In genomic region chr1:155415421-155415820, GRCm38 (mm10) we compare ENCODE assay signal across 9 mouse cellular contexts. TPM values are rescaled to one million over a fixed set of nuclear protein-coding genes. Genes with fewer than 3 reads are reported as not detected.
DNase-seq lines count a peak whose midpoint lies in the region; ATAC-seq lines count a peak whose summit lies in the region.
"Had no signal": no experiment of that assay in that cellular context is flagged by ENCODE, and none has a peak within 500 bp of the region (broad histone marks: within the 10 kb centered on the region; RNA-seq: fewer than 3 reads in every experiment).

No protein-coding gene starts in this region.

- H3K36me3 ChIP-seq in kidney, embryonic 15.5 days, result no peaks in the 10 kb centered on the region
- H3K36me3 ChIP-seq in embryonic facial prominence, embryonic 14.5 days (ENCODE audit: control insufficient read depth, insufficient read depth, low read length), result no peaks in the 10 kb centered on the region
- H3K36me3 ChIP-seq in hindbrain, embryonic 12.5 days, result 0 out of 2 replicates have a peak, but pooled peaks cover 3% of the 10 kb centered on the region
- no peaks in the 10 kb centered on the region for H3K36me3 ChIP-seq in midbrain, embryonic 15.5 days (replicated peaks)

- no peak for DNase-seq in kidney, postnatal 25 days
- no peak for DNase-seq in embryonic facial prominence, embryonic 14.5 days (ENCODE audit: low spot score)
- DNase-seq in thymus, postnatal 10 days (ENCODE audit: low spot score in 2 of 2), result no peak
- DNase-seq in urinary bladder, postnatal 25 days (ENCODE audit: low spot score), result no peak
- DNase-seq: lung, adult 2 months had no signal

- H3K4me1 ChIP-seq in kidney, embryonic 15.5 days, result peaks cover 9% of the 10 kb centered on the region
- H3K4me1 ChIP-seq in embryonic facial prominence, embryonic 14.5 days (ENCODE audit: control insufficient read depth, insufficient read depth, low read length), result no peaks in the 10 kb centered on the region
- peaks cover 7% of the 10 kb centered on the region for H3K4me1 ChIP-seq in hindbrain, embryonic 12.5 days
- peaks cover 21% of the 10 kb centered on the region for H3K4me1 ChIP-seq in midbrain, embryonic 15.5 days

- H3K4me2 ChIP-seq in kidney, embryonic 15.5 days, result 0 out of 2 replicates have a peak overlapping the region, but pooled peaks have one; percentile 14
- peak overlapping the region; percentile 23; the same call in 1 of the 2 replicates for H3K4me2 ChIP-seq in embryonic facial prominence, embryonic 14.5 days (ENCODE audit: low read depth, low read length)
- H3K4me2 ChIP-seq in hindbrain, embryonic 12.5 days (replicated peaks), result peak overlapping the region; percentile 62
- peak overlapping the region; percentile 48 for H3K4me2 ChIP-seq in midbrain, embryonic 15.5 days

- no peak overlapping the region for H3K27ac ChIP-seq in kidney, embryonic 15.5 days
- no peak overlapping the region for H3K27ac ChIP-seq in embryonic facial prominence, embryonic 14.5 days (replicated peaks; ENCODE audit: low read depth, low read length)
- no peak overlapping the region for H3K27ac ChIP-seq in hindbrain, embryonic 12.5 days
- H3K27ac ChIP-seq in midbrain, embryonic 15.5 days, result peak overlapping the region; percentile 67

- H3K4me3 ChIP-seq in kidney, embryonic 15.5 days (replicated peaks), result no peak overlapping the region; the same call in 1 of the 2 replicates
- H3K4me3 ChIP-seq in embryonic facial prominence, embryonic 14.5 days (ENCODE audit: low read depth, low read length), result no peak overlapping the region
- H3K4me3 ChIP-seq in hindbrain, embryonic 12.5 days, result peak overlapping the region; percentile 93
- peak overlapping the region; percentile 61 for H3K4me3 ChIP-seq in midbrain, embryonic 15.5 days

- H3K9ac ChIP-seq in kidney, embryonic 15.5 days, result no peak overlapping the region
- H3K9ac ChIP-seq in embryonic facial prominence, embryonic 14.5 days (ENCODE audit: low read depth, low read length), result no peak overlapping the region
- peak overlapping the region; percentile 43 for H3K9ac ChIP-seq in hindbrain, embryonic 12.5 days
- H3K9ac ChIP-seq in midbrain, embryonic 15.5 days, result peak overlapping the region; percentile 40

- no peak for ATAC-seq in kidney, embryonic 15.5 days (replicated peaks; ENCODE audit: low FRiP score)
- ATAC-seq in embryonic facial prominence, embryonic 14.5 days (ENCODE audit: low read depth), result no peak
- ATAC-seq in hindbrain, embryonic 12.5 days (ENCODE audit: low FRiP score), result no peak
- no peak for ATAC-seq in midbrain, embryonic 15.5 days (replicated peaks)
- ATAC-seq in inflammation-experienced regulatory T-cells, adult 6 months, result no peak

- H3K9me3 ChIP-seq in kidney, embryonic 15.5 days (replicated peaks), result no peaks in the 10 kb centered on the region
- H3K9me3 ChIP-seq in embryonic facial prominence, embryonic 14.5 days (ENCODE audit: control insufficient read depth, low read length), result no peaks in the 10 kb centered on the region
- H3K9me3 ChIP-seq in hindbrain, embryonic 12.5 days (replicated peaks), result no peaks in the 10 kb centered on the region
- H3K9me3 ChIP-seq in midbrain, embryonic 15.5 days, result no peaks in the 10 kb centered on the region

- no peaks in the 10 kb centered on the region for H3K27me3 ChIP-seq in kidney, embryonic 15.5 days
- H3K27me3 ChIP-seq in embryonic facial prominence, embryonic 14.5 days (replicated peaks; ENCODE audit: control insufficient read depth, insufficient read depth, low read length), result no peaks in the 10 kb centered on the region
- no peaks in the 10 kb centered on the region for H3K27me3 ChIP-seq in hindbrain, embryonic 12.5 days
- H3K27me3 ChIP-seq in midbrain, embryonic 15.5 days (replicated peaks), result no peaks in the 10 kb centered on the region

- 19% methylated on average over 4 of the region's 4 CpGs for WGBS in kidney, embryonic 15.5 days
- WGBS in embryonic facial prominence, embryonic 14.5 days, result 57% methylated on average over 4 of the region's 4 CpGs
- 53% methylated on average over 4 of the region's 4 CpGs for WGBS in hindbrain, embryonic 12.5 days
- 28% methylated on average over 4 of the region's 4 CpGs for WGBS in midbrain, embryonic 15.5 days

RNA-seq across cellular contexts. Expression of gene Xpr1, which starts 1.8 kb away (rescaled TPM):
- polyA plus RNA-seq in kidney, embryonic 15.5 days (2015; fragmentation: Nextera tagmentation; extraction: Ambion mirVana), result 10.5 and 13.3 TPM in 2 replicates
- polyA plus RNA-seq in embryonic facial prominence, embryonic 14.5 days (2014; fragmentation: Nextera tagmentation; extraction: Ambion mirVana), result 5.3 and 5.6 TPM in 2 replicates
- 29.3 and 31.1 TPM in 2 replicates for polyA plus RNA-seq in hindbrain, embryonic 12.5 days (2016; fragmentation: Nextera tagmentation; extraction: Ambion mirVana)
- polyA plus RNA-seq in midbrain, embryonic 15.5 days (2015; fragmentation: Nextera tagmentation; extraction: Ambion mirVana), result 66.0 and 72.7 TPM in 2 replicates
- polyA plus RNA-seq in inflammation-experienced regulatory T-cells, adult 6 months (2017; shearing (Covaris generic)), result 10 to 100 TPM; 13.1 to 23.6 (median 16.5) TPM

Comparison
In these comparisons a context has a peak if more than half of its experiments do, and no peak if none do; other contexts are left out.
1. H3K4me3 ChIP-seq: peak in hindbrain, embryonic 12.5 days (single experiment) and midbrain, embryonic 15.5 days (single experiment); none in kidney, embryonic 15.5 days (single experiment) and embryonic facial prominence, embryonic 14.5 days (single experiment).
2. H3K9ac ChIP-seq: peak in hindbrain, embryonic 12.5 days (single experiment) and midbrain, embryonic 15.5 days (single experiment); none in kidney, embryonic 15.5 days (single experiment) and embryonic facial prominence, embryonic 14.5 days (single experiment).
3. Peak in every context shown above with its lines, with median percentiles within 50 percentile points of each other: H3K4me2 ChIP-seq.